Mouse (Mus musculus) ES-E14 (cell line): ENCODE data around the gene Rtel1.

ENCODE experiments used
- HCFC1 ChIP-seq: IDR thresholded peaks from 2 replicates; pipeline ENCODE4 v1.6.1; 2012; ENCODE audit warnings: low read length, inconsistent platforms, borderline replicate concordance; ENCODE audit not compliant: insufficient read depth
- MAFK ChIP-seq: IDR thresholded peaks from 2 replicates; pipeline ENCODE4 v1.6.1; 2014; ENCODE audit warnings: mild to moderate bottlenecking, low read depth, low read length, inconsistent platforms; ENCODE audit not compliant: insufficient read depth
- ZC3H11A ChIP-seq: IDR thresholded peaks from 2 replicates; pipeline ENCODE4 v1.6.1; 2012; ENCODE audit warnings: low read depth, mild to moderate bottlenecking, inconsistent platforms, low read length, borderline replicate concordance
- ZNF384 ChIP-seq: IDR thresholded peaks from 2 replicates; pipeline ENCODE4 v1.6.1; 2012; ENCODE audit warnings: low read depth, low read length, inconsistent platforms

GRCm38 (mm10) chr2:181276766-181277165, 42.8 kb upstream of the Rtel1 start:
- no peak for TF ChIP-seq MAFK
- no peak for TF ChIP-seq HCFC1
- no peak for TF ChIP-seq ZC3H11A
- TF ChIP-seq ZNF384 = no peak
